Mouse (Mus musculus) mature B cell (primary cell): ENCODE measurements around the gene Srcin1.

ENCODE experiments used
- in situ Hi-C: fragments of 300-500 bp; cut with MboI; formaldehyde crosslinking; loops from 2 replicates; pipeline ENCODE4 v1.14.3; 2019

The Srcin1 gene

GRCm38 (mm10) chr11:97579088-97579857, 3.3 kb upstream of the Srcin1 start:
- in situ Hi-C loops, result no loop called here

- in situ Hi-C loops, result no loop called here
These were observed 2.3 kb upstream of the Srcin1 start for GRCm38 (mm10) chr11:97578286-97578685.

GRCm38 (mm10) chr11:97575638-97576037, 348 bp downstream of the Srcin1 start:
- in situ Hi-C loops, result no loop called here

- in situ Hi-C loops, result no loop called here
These were observed 911 bp downstream of the Srcin1 start for GRCm38 (mm10) chr11:97575075-97575474.

- in situ Hi-C loops, result no loop called here
These were observed 1.4 kb downstream of the Srcin1 start for GRCm38 (mm10) chr11:97574551-97575051.

GRCm38 (mm10) chr11:97573891-97574550, 2.0 kb downstream of the Srcin1 start:
- in situ Hi-C loops, result no loop called here

- in situ Hi-C loops, result no loop called here
These were observed 3.0 kb downstream of the Srcin1 start for GRCm38 (mm10) chr11:97572895-97573480.

GRCm38 (mm10) chr11:97572089-97572345, 4.0 kb downstream of the Srcin1 start:
- in situ Hi-C loops, result no loop called here

GRCm38 (mm10) chr11:97571266-97572088, 4.5 kb downstream of the Srcin1 start:
- in situ Hi-C loops, result no loop called here

GRCm38 (mm10) chr11:97570493-97571137, 5.4 kb downstream of the Srcin1 start:
- in situ Hi-C loops, result no loop called here

GRCm38 (mm10) chr11:97569806-97570205, 6.2 kb downstream of the Srcin1 start:
- in situ Hi-C loops, result no loop called here

GRCm38 (mm10) chr11:97569301-97569724, 6.7 kb downstream of the Srcin1 start:
- in situ Hi-C loops, result no loop called here

- in situ Hi-C loops, result no loop called here
These were observed 7.3 kb downstream of the Srcin1 start for GRCm38 (mm10) chr11:97568729-97569128.

- in situ Hi-C loops, result no loop called here
These were observed 8.5 kb downstream of the Srcin1 start for GRCm38 (mm10) chr11:97567480-97567879.

GRCm38 (mm10) chr11:97566551-97566950, 9.4 kb downstream of the Srcin1 start:
- in situ Hi-C loops, result no loop called here

- in situ Hi-C loops, result no loop called here
These were observed 12.3 kb downstream of the Srcin1 start for GRCm38 (mm10) chr11:97563730-97564129.

GRCm38 (mm10) chr11:97562536-97562935, 13.4 kb downstream of the Srcin1 start:
- in situ Hi-C loops, result no loop called here

GRCm38 (mm10) chr11:97560210-97560963, 15.6 kb downstream of the Srcin1 start:
- in situ Hi-C loops, result no loop called here

- in situ Hi-C loops, result no loop called here
These were observed 16.4 kb downstream of the Srcin1 start for GRCm38 (mm10) chr11:97559549-97559948.

- in situ Hi-C loops, result no loop called here
These were observed 18.1 kb downstream of the Srcin1 start for GRCm38 (mm10) chr11:97557885-97558284.
